Mouse (Mus musculus): ENCODE measurements around the gene Hist1h2ad. TPM values are rescaled to one million over a fixed set of nuclear protein-coding genes. Genes with fewer than 3 reads are reported as not detected.
"Not testable (repeated sequence)": the region's sequence is repeated elsewhere in the genome, so short reads cannot be mapped to it uniquely, and the experiment has no call there.

Hist1h2ad gene
- polyA plus RNA-seq, 1 experiment, result 1.6 TPM

- not testable (repeated sequence) for H3K27me3 ChIP-seq (ENCODE audit: control insufficient read depth, insufficient read depth, insufficient read length); H3ac ChIP-seq (ENCODE audit: control insufficient read depth, insufficient read length); H3K36me3 ChIP-seq (ENCODE audit: control insufficient read depth, insufficient read depth); H3K79me2 ChIP-seq (ENCODE audit: control insufficient read depth, insufficient read depth)
- peak within 1 kb of the TSS; percentile 99 for H3K4me2 ChIP-seq (ENCODE audit: low read depth)
- H3K4me3 ChIP-seq, result peak within 1 kb of the TSS; percentile 28
- peak; percentile 95 for TF ChIP-seq POLR2AphosphoS2 (IDR thresholded peaks at IDR 0.05; ENCODE audit: insufficient read length, low read depth)
Observed at GRCm38 (mm10) chr13:23561883-23562659, 12.1 kb upstream of the Hist1h2ad start, which contains the start of gene Hist1h3e. Gene Hist1h3e (minus strand): TSS chr13:23562369.

DNA sequence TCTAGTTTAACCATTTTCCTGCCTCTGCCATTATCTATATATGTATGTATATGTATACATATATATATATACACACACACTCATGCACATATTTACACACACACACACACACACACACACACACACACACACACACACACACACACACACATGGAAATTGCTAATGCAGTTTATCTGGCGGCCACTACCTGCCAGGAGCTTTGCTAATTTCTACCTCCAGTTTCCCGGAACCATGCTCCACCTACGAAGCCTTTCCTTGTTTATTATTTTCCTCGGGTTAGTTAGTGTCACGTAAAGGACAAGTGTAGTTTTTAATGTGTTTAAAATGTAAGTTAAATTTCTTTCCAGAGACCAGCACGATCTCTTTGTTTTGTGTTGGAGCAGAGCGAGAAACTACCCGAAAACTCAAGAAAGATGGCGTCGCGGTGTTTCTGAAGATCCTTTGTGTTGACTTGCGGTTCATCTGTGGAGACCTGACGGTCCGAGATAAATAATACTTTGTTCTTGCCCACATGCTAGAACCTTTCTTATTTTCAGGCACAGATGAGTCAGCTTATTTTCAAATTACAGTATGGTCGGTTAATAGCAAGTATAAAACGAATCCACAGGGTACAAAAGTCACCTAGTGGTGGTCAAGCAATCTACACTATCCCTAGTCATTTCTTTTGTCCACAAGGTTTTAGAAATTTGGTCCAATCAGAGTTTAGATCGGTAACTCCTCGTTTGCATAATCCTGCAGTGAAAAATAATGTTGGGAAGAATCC, 11.3 kb upstream of the Hist1h2ad start:
- TF ChIP-seq POLR2AphosphoS2 (IDR thresholded peaks at IDR 0.05; ENCODE audit: insufficient read length, low read depth) (no peak), USF1 (IDR thresholded peaks at IDR 0.05; ENCODE audit: low read depth) (no peak), REST (IDR thresholded peaks at IDR 0.05; ENCODE audit: insufficient read depth, insufficient read length) (no peak), MAX (IDR thresholded peaks at IDR 0.05; ENCODE audit: low read depth) (no peak), MYOD1 (IDR thresholded peaks at IDR 0.05; ENCODE audit: control insufficient read depth in 1 of 3, insufficient read length in 2 of 3, low read depth in 2 of 3) (no peak), E2F4 (IDR thresholded peaks at IDR 0.05; ENCODE audit: insufficient read depth) (no peak), MYOG (IDR thresholded peaks at IDR 0.05; ENCODE audit: control insufficient read depth in 1 of 3, insufficient read depth in 1 of 3, insufficient read length in 2 of 3, low read depth in 2 of 3) (no peak), TCF12 (IDR thresholded peaks at IDR 0.05; ENCODE audit: insufficient read depth, poor library complexity, severe bottlenecking) (no peak), TCF3 (IDR thresholded peaks at IDR 0.05; ENCODE audit: insufficient read length, low read depth) (no peak), SRF (IDR thresholded peaks at IDR 0.05; ENCODE audit: control insufficient read depth, insufficient read length, low read depth) (no peak), POLR2A (IDR thresholded peaks at IDR 0.05; ENCODE audit: insufficient read length, low read depth) (no peak), CEBPB (IDR thresholded peaks at IDR 0.05; ENCODE audit: insufficient read depth, poor library complexity, severe bottlenecking) (no peak)
- no peaks in the 10 kb centered on the region for H3K79me2 ChIP-seq (ENCODE audit: control insufficient read depth, insufficient read depth)
- H3ac ChIP-seq (ENCODE audit: control insufficient read depth, insufficient read length), result no peak overlapping the region
- peak overlapping the region; percentile 99 for H3K4me2 ChIP-seq (ENCODE audit: low read depth)
- H3K27me3 ChIP-seq (ENCODE audit: control insufficient read depth, insufficient read depth, insufficient read length), result no peaks in the 10 kb centered on the region
- H3K4me3 ChIP-seq, result peak overlapping the region; percentile 28
- H3K36me3 ChIP-seq (ENCODE audit: control insufficient read depth, insufficient read depth), result no peaks in the 10 kb centered on the region

- H3K79me2 ChIP-seq (ENCODE audit: control insufficient read depth, insufficient read depth), result no peaks in the 10 kb centered on the region
- H3K27me3 ChIP-seq (ENCODE audit: control insufficient read depth, insufficient read depth, insufficient read length), result no peaks in the 10 kb centered on the region
- H3K36me3 ChIP-seq (ENCODE audit: control insufficient read depth, insufficient read depth), result no peaks in the 10 kb centered on the region
- H3K4me2 ChIP-seq (ENCODE audit: low read depth), result no peak overlapping the region
- no peak overlapping the region for H3ac ChIP-seq (ENCODE audit: control insufficient read depth, insufficient read length)
- TF ChIP-seq CEBPB (IDR thresholded peaks at IDR 0.05; ENCODE audit: insufficient read depth, poor library complexity, severe bottlenecking) (no peak), USF1 (IDR thresholded peaks at IDR 0.05; ENCODE audit: low read depth) (no peak), TCF12 (IDR thresholded peaks at IDR 0.05; ENCODE audit: insufficient read depth, poor library complexity, severe bottlenecking) (no peak), SRF (IDR thresholded peaks at IDR 0.05; ENCODE audit: control insufficient read depth, insufficient read length, low read depth) (no peak)
- H3K4me3 ChIP-seq, result no peak overlapping the region
Observed at GRCm38 (mm10) chr13:23564482-23564881, 9.7 kb upstream of the Hist1h2ad start.

DNA sequence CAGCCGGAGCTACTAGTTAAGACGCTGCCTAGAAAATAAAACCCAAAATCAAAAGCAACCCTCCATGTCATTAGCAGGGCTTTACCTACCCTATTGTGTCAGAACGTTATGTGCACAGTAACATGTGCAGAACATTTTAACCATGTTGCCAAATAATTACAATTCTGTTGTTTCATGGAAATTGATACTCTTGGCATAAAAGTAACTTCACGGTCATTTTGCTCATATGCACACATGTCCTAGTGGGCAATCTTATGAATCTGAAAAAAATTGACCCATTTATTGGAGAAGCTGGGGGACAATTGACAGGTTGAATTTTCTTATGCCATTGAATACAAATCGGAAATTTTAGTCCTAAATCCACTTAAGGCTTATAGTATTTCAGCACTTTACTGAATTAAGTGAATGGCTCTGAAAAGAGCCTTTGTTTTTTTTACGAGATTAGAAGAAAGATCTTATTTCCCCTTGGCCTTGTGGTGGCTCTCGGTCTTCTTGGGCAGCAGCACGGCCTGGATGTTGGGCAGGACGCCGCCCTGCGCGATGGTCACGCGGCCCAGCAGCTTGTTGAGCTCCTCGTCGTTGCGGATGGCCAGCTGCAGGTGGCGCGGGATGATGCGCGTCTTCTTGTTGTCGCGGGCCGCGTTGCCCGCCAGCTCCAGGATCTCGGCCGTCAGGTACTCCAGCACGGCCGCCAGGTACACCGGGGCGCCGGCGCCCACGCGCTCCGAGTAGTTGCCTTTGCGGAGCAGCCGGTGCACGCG, 3.7 kb upstream of the Hist1h2ad start:
- not testable (repeated sequence) for H3K27me3 ChIP-seq (ENCODE audit: control insufficient read depth, insufficient read depth, insufficient read length); H3K36me3 ChIP-seq (ENCODE audit: control insufficient read depth, insufficient read depth); H3K79me2 ChIP-seq (ENCODE audit: control insufficient read depth, insufficient read depth); H3ac ChIP-seq (ENCODE audit: control insufficient read depth, insufficient read length)
- peak overlapping the region; percentile 61 for H3K4me2 ChIP-seq (ENCODE audit: low read depth)
- TF ChIP-seq POLR2A (IDR thresholded peaks at IDR 0.05; ENCODE audit: insufficient read length, low read depth), result peak; percentile 30
- peak; percentile 31 for TF ChIP-seq POLR2AphosphoS2 (IDR thresholded peaks at IDR 0.05; ENCODE audit: insufficient read length, low read depth)
- peak overlapping the region; percentile 27 for H3K4me3 ChIP-seq

GRCm38 (mm10) chr13:23571022-23571503, 3.1 kb upstream of the Hist1h2ad start, which contains the start of the genes Hist1h2ae and Hist1h2bg:
Gene Hist1h2ae (minus strand): TSS chr13:23571220.
Gene Hist1h2bg (plus strand): TSS chr13:23571396.
- Histone ChIP-seq H3ac (ENCODE audit: control insufficient read depth, insufficient read length) (no peak within 1 kb of the TSS), H3K4me3 (peak within 1 kb of the TSS; percentile 27), H3K36me3 (ENCODE audit: control insufficient read depth, insufficient read depth) (no peaks in the 10 kb centered on the region), H3K4me2 (ENCODE audit: low read depth) (peak within 1 kb of the TSS; percentile 64), H3K27me3 (ENCODE audit: control insufficient read depth, insufficient read depth, insufficient read length) (no peaks in the 10 kb centered on the region), H3K79me2 (ENCODE audit: control insufficient read depth, insufficient read depth) (no peaks in the 10 kb centered on the region)
- TF ChIP-seq TCF3 (IDR thresholded peaks at IDR 0.05; ENCODE audit: insufficient read length, low read depth), result no peak
- peak; percentile 79 for TF ChIP-seq POLR2AphosphoS2 (IDR thresholded peaks at IDR 0.05; ENCODE audit: insufficient read length, low read depth)
- no peak for TF ChIP-seq MYOD1 (IDR thresholded peaks at IDR 0.05; ENCODE audit: control insufficient read depth in 1 of 3, insufficient read length in 2 of 3, low read depth in 2 of 3)
- TF ChIP-seq E2F4 (IDR thresholded peaks at IDR 0.05; ENCODE audit: insufficient read depth), result no peak
- TF ChIP-seq CEBPB (IDR thresholded peaks at IDR 0.05; ENCODE audit: insufficient read depth, poor library complexity, severe bottlenecking), result no peak
- no peak for TF ChIP-seq SRF (IDR thresholded peaks at IDR 0.05; ENCODE audit: control insufficient read depth, insufficient read length, low read depth)
- TF ChIP-seq POLR2A (IDR thresholded peaks at IDR 0.05; ENCODE audit: insufficient read length, low read depth), result peak; percentile 64

Data from myocyte (in vitro differentiated cells).